8 mouse cellular contexts compared by ENCODE assay signal in the genomic region with DNA sequence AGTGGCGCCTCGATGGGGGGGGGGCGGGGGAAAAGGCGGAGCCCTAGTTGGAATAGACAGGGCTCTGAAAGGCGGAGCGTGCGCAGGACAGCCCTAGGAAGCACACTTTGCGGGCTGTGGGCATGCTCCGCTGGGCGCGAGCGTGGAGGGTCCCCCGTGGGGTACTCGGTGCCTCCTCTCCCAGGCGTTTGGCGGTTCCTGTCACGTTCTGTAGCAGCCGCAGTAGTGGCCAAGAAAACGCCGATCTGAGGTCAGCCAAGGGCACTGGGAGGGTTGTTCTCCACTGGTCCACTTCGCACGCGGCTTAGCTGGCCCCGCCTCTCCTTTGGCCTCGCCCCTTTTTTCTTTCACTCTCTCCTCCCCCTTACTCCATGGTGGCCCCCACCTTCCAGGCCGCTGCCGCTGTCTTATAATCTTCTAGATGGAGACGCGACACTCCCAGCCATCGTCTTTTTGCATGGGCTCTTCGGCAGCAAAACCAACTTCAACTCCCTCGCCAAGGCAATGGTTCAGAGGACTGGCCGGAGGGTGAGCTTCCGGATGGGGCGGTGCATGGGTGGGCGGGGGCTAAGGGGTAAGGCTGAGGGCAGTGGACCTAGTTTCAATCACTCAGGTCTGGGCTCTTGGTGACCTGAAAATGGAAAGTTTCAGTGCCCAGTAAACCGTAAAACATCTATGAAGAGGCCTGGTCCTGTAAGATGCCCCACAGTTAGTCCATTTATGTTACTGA. TPM values are rescaled to one million over a fixed set of nuclear protein-coding genes. Genes with fewer than 3 reads are reported as not detected.
DNase-seq lines count a peak whose midpoint lies in the region; ATAC-seq lines count a peak whose summit lies in the region.

No protein-coding gene starts in this region.

- H3K36me3 ChIP-seq in hindbrain, embryonic 11.5 days (ENCODE audit: control insufficient read depth, insufficient read depth, low read length): no peaks in the 10 kb centered on the region

- H3K9me3 ChIP-seq in hindbrain, embryonic 11.5 days (ENCODE audit: control insufficient read depth, low read length): no peaks in the 10 kb centered on the region

- DNase-seq in MN1 (ENCODE audit: low spot score): peak; percentile 88
- DNase-seq in cerebellum, adult 9-10 months: peak; percentile 93
- DNase-seq in hindbrain, embryonic 11.5 days (ENCODE audit: low spot score): peak; percentile 83
- peak; percentile 83 to 86 for DNase-seq in layer of hippocampus, postnatal 10 days (ENCODE audit: low spot score in 2 of 2)
- DNase-seq in lung, postnatal 14 days: peak; percentile 86
- DNase-seq in ovary, postnatal 36 days (ENCODE audit: low spot score): peak; percentile 87
- peak; percentile 83 for DNase-seq in thymus, postnatal 14 days

- peak; percentile 64 for ATAC-seq in frontal cortex, adult (ENCODE audit: low TSS enrichment)
- peak; percentile 81 for ATAC-seq in hindbrain, embryonic 11.5 days (ENCODE audit: low FRiP score)

- peak overlapping the region; percentile 90 for H3K27ac ChIP-seq in hindbrain, embryonic 11.5 days (ENCODE audit: low read depth, low read length)

- H3K27me3 ChIP-seq in hindbrain, embryonic 11.5 days (ENCODE audit: control insufficient read depth, insufficient read depth, low read length): no peaks in the 10 kb centered on the region

- H3K4me2 ChIP-seq in hindbrain, embryonic 11.5 days (replicated peaks; ENCODE audit: low read depth, low read length): peak overlapping the region; percentile 67

- peak overlapping the region; percentile 56 for H3K4me3 ChIP-seq in hindbrain, embryonic 11.5 days (ENCODE audit: low read depth, low read length)

- H3K4me1 ChIP-seq in hindbrain, embryonic 11.5 days (replicated peaks; ENCODE audit: control insufficient read depth, insufficient read depth, low read length): peaks cover 6% of the 10 kb centered on the region; the same call in 1 of the 2 replicates

- peak overlapping the region; percentile 57; the same call in 1 of the 2 replicates for H3K9ac ChIP-seq in hindbrain, embryonic 11.5 days (ENCODE audit: low read depth, low read length)

- WGBS in hindbrain, embryonic 11.5 days: under 1% methylated on average over 34 of the region's 37 CpGs

RNA-seq across cellular contexts. Expression of a gene that starts 0.8 kb away (rescaled TPM):
- 45.1 and 48.3 TPM in 2 replicates for polyA plus RNA-seq in hindbrain, embryonic 11.5 days (2014; fragmentation: Nextera tagmentation; extraction: Ambion mirVana)
- 10 to 100 TPM; 41.1 to 49.2 TPM for total RNA-seq in layer of hippocampus, postnatal 10 days (2021)

RNA-seq across cellular contexts. Expression of a gene that starts 13.5 kb away (rescaled TPM):
- polyA plus RNA-seq in hindbrain, embryonic 11.5 days (2014; fragmentation: Nextera tagmentation; extraction: Ambion mirVana): 21.8 and 24.0 TPM in 2 replicates
- total RNA-seq in layer of hippocampus, postnatal 10 days (2021): 100 to 1,000 TPM; 182 to 196 TPM

RNA-seq across cellular contexts. Expression of a gene that starts 23.7 kb away (rescaled TPM):
- 3.5 and 5.3 TPM in 2 replicates for polyA plus RNA-seq in hindbrain, embryonic 11.5 days (2014; fragmentation: Nextera tagmentation; extraction: Ambion mirVana)
- total RNA-seq in layer of hippocampus, postnatal 10 days (2021): 1 to 10 TPM; 3.5 to 5.2 TPM

RNA-seq across cellular contexts. Expression of a gene that starts 54.2 kb away (rescaled TPM):
- polyA plus RNA-seq in hindbrain, embryonic 11.5 days (2014; fragmentation: Nextera tagmentation; extraction: Ambion mirVana): 26.2 and 29.2 TPM in 2 replicates
- 10 to 100 TPM; 35.5 to 38.0 TPM for total RNA-seq in layer of hippocampus, postnatal 10 days (2021)

RNA-seq across cellular contexts. Expression of a gene that starts 55.0 kb away (rescaled TPM):
- polyA plus RNA-seq in hindbrain, embryonic 11.5 days (2014; fragmentation: Nextera tagmentation; extraction: Ambion mirVana): 113 and 118 TPM in 2 replicates
- 10 to 100 TPM; 49.8 to 54.7 TPM for total RNA-seq in layer of hippocampus, postnatal 10 days (2021)

Comparison
In these comparisons a context has a peak if more than half of its experiments do, and no peak if none do; other contexts are left out.
1. Peak in every context shown above with its lines: DNase-seq, ATAC-seq, H3K4me3 ChIP-seq and H3K27ac ChIP-seq.